Mouse (Mus musculus) NIH3T3 (cell line): ENCODE results near the gene Gm17545.
"Not testable (repeated sequence)": the region's sequence is repeated elsewhere in the genome, so short reads cannot be mapped to it uniquely, and the experiment has no call there.

Experiments used
- DNase-seq: peaks from one replicate; pipeline ENCODE4 v3.0.0-alpha.2; 2012; ENCODE audit warnings: low read depth

The Gm17545 gene

DNA sequence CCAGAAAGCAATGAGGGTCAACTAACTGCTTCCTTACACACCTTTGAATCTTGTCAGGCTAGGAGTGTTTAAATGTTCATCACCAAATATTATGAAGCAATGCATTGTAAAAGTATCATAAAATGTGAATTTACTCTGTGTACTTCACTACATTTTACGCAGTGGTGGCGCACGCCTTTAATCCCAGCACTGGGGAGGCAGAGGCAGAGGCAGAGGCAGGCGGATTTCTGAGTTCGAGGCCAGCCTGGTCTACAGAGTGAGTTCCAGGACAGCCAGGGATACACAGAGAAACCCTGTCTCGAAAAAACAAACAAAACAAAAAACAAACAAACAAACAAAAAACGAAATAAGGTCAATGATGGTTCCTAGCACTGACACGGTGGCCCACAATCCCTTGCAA lies at the start of gene Gm17545:
Gm17545 (plus strand) TSS at position 301 of the 400 bp plus-strand sequence.
- DNase-seq = not testable (repeated sequence)

DNA sequence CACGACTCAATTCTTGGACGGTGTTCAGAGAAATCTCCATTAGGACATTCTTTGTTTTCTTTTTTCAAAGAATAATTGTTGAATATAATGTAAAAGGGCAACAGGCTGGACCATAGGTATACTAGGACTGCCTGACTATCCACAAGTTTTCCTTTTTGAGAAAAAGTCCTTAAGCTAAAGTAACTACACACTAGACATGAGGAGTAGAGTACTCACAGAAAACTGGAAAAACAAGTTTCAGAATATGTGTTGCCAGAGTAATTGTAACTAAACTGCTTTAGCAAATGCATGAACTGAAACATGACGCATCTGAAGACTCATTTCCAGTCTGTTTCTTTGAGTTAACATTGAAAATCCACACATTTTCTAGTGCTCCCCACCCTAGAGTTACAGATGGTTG lies 48.7 kb upstream of the Gm17545 start:
- DNase-seq = no peak

DNA sequence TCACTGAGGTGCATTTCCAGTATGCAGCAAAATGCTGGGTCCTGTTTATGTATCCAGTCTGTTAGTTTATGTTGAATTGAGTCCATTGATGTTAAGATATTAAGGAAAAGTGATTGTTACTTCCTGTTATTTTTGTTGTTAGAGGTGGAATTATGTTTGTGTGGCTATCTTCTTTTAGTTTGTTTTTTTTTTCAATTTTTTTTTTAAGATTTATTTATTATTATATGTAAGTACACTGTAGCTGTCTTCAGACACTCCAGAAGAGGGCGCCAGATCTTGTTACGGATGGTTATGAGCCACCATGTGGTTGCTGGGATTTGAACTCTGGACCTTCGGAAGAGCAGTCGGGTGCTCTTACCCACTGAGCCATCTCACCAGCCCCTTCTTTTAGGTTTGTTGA lies 46.5 kb upstream of the Gm17545 start:
- DNase-seq = not testable (repeated sequence)

DNA sequence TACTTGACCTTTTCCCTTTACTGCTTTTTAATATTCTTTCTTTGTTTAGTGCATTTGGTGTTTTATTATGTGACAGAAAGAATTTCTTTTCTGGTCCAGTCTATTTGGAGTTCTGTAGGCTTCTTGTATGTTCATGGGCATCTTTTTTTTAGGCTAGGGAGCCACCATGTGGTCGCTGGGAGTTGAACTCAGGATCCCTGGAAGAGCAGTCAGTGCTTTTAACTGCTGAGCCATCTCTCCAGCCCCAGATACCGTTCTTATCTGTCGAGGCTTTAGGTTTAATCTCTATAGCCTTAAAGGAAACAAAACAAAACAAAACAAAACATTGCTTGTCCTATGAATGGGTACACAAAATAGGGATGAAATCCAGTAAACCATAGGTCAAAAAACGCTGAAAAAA lies 45.7 kb upstream of the Gm17545 start:
- DNase-seq = peak; percentile 63

DNA sequence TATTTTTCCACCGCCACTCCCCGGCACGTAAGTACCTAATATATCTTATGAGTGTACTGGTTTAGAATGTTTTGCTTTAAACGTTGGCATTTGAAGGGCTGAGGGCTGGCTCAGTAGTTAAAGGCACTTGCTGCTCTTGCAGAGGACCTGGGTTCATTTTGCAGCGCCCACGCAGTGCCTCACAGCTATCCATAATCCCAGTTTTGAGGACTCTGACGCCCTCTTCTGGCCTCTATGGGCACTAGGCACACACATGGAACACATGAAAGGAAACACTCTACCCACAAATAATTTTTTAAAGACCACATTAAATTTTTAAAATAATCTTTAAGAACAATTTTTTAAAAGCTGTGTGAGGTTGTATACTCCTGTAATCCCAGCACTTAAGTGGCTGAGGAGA lies 44.6 kb upstream of the Gm17545 start:
- no peak for DNase-seq

DNA sequence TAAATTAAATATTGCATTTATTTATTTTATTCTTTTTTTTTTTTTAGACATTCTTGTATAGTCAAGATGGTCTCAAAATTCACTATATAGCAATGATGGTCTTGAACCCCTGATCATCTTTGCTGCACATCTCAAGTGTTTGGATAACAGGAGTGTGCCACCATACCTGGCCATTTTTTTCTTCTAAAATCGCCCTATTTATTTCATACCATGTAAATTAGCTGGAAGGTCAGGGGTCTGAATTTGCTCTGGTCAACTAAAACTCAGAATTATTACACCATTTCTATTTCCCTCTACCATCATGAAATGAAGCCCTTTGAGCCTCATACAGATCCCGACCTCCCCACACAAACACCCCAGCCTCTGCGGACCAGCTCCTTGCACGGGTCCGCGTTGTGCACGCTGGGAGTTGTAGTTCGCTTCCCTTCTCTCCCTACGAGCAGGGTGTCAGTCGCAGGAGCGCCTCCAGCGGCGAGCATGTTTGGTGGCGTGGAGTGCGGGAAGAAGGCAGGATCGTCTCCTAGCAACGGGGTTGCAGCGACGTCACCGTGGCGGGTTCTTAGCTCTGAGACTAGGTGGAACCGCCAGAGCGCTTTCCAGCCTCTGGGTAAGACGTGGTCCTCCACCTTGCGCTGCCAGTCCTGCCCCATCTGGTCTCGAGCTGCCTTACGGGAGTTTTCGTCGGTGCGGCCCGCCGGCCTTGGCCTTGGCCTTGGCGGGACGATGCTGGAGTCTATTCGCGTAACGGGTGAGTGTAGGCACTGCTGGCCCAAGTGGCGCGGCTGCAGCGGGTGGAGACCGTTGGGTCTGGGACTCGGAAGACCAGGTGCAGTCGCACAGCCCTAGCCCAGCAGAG lies 42.9 kb upstream of the Gm17545 start, which contains the start of gene 9530077C05Rik:
9530077C05Rik (plus strand) TSS at position 512 of the 856 bp plus-strand sequence.
- DNase-seq = peak; percentile 96

DNA sequence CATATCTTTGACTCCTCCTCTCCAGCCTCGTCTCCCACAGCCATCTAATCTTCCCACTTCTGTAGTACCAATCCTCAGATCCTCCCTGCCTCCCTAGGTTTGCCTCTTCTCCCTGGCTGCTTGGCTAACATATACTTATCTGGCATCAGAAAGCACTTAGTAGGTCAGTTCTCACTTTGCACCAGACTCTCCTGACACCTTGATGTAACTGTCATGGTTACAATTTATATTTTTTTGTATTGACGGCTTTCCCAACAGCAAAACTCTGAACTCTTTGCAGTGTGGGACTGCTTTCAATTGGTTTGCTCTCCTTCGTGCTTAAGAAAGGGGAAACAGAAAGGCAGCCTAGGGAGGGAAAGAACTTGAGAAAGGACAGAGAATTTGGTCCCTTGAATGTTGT lies 37.9 kb upstream of the Gm17545 start:
- no peak for DNase-seq

DNA sequence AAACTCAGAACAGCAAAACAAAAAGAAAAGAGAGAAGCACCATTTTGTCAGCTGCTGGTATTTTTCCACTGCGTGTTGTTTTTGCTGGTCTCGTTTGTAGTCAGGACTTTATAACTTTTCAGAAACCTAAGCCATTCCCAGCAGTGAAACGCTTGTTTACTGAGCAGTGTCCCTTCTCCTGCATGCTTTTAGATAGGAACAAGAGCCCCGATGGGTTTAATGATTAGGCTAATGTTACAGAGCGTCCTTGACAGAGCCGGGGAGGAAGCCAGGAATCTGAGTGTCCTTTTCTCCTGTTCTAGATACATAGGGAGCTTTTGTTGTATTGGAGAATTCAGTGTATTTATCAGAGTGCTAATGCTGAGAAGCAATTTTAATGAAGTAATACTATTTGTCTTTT lies 36.5 kb upstream of the Gm17545 start:
- no peak for DNase-seq

DNA sequence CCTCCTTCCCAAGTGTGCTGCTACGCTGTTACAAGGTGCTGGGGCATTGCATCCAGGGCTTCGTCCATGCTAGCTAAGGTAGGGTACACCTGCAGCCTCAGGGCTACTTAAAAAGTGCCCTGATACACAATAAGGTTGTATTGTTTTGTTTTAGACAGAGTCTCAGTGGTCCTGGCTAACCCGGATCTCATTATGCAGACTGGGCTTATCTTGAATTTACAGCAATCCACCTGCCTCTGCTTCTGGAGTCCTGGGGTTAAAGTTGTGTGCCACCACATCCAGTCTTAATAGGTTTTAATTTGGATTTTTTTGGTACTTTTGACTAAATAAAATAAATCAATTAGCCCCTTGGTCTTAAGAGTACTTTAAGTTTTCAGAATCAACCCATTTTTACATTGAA lies 34.2 kb upstream of the Gm17545 start:
- DNase-seq = no peak

DNA sequence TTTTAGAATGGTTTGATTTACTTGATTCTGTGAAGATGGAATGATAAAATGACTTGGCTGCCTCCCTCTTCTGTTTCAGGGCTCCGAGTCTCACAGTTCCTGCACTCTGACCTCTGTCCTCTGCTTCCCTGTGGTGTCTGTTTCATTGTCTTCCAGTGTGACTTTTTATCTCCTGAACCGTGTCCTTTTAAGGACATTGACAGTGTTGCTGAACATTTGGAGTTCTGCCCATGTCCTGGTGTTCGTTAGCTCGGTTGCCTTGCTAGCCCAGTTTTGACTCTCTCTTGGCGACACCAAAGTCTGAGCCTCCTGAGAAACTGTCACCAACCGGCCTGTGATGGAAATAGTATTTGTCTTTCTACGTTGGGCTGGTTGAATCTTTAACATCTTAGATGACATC lies 33.6 kb upstream of the Gm17545 start:
- DNase-seq = no peak

DNA sequence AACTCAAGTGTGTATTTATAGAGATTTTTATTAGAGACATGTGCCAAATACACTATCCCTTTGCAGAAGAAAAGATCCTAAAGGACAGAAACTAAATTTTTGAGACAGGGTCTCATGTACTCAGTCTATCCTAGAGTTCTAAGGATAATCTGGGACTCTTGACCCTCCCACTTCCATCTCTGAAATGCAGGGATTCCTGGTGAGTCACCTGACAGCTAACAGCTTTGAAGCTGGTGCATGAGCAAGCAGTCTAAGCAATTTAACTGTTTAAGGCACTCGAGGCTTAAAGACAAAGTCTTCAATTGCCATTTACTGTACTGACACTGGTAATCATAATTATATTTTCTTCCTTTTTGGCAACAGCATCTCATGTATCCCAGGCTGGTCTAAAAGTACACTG lies 31.5 kb upstream of the Gm17545 start:
- peak; percentile 35 for DNase-seq

DNA sequence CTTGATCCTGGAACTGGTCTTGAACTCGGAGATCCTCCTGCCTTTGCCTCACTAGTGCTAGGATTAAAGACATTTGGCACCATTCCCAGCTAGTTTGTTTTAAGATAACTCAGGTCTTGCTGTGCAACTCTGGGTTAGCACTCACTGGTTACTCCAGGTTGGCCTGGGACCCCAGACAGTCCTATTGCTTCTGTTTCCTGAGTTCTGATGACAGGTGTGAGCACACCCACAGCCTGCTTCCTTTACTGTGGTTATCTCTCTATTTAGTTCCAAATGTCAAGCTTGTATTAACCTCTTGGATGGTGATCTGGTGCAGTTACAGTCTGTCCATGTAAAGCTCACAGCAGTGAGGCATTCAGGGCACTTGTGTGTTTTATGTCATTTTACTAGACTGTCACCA lies 30.6 kb upstream of the Gm17545 start:
- DNase-seq = no peak

DNA sequence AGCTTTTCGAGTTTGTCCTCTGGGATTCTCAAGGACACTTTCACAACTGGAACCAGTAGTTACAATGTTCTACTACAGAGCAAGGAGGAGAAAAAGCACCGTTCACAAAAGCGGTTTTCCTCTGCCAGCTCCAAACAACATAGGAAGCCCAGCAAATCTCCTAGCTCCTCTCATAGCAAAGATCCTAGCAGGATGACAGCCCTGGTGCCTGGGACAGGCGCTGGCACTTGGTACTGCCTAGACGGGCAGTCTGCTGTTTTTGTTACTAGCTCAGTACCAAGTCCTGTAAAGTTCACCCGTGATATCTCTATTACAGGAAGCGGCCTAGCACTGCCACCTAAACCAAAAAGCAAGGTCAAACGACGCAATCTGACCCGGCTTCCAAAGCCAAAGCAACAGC lies 29.9 kb upstream of the Gm17545 start:
- DNase-seq = no peak

DNA sequence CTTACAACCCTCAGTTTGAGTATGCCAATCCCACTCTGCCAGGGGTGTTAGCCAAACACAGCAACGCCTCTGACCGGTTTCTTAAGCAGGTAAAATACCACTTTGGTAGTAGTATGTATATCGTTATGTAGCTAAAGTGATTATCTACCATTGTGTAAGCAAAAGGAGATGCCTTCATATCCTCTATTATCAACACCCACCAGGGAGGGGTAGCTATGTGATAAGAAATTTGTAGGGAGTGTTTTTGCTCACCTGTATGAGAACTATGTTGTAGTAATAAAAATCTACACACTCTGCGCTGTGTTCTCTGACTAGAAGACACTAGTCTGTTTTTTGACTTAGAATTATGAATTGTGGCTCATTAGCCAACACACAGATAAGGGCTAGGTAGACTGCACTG lies 29.4 kb upstream of the Gm17545 start:
- no peak for DNase-seq

DNA sequence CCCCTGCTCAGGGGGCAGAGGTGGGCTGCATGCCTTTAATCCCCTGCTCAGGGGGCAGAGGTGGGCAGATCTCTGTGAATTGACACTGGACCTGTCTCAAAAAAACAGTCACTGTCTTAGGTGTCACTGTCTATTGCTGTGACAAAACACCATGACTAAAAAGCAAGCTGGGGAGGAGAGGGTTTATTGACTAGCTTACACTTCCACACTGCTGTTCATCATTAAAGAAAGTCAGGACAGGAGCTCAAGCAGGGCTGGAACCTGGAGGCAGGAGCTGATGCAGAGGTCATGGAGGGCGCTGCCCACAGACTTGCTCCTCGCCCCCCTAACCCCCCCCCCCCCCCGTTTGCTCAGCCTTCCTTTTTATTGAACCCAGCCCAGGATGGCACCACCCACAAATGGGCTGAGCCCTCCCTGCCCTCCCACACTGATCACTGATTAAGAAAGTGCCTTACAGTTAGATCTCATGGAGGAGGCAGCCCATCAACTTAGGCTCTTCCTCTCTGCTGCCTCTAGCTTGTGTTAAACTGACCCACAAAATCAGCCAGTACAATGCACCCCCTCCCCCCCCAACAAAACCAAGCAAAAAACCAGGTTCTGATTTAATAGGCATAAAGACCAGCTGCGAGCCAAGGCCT lies 25.9 kb upstream of the Gm17545 start:
- no peak for DNase-seq

DNA sequence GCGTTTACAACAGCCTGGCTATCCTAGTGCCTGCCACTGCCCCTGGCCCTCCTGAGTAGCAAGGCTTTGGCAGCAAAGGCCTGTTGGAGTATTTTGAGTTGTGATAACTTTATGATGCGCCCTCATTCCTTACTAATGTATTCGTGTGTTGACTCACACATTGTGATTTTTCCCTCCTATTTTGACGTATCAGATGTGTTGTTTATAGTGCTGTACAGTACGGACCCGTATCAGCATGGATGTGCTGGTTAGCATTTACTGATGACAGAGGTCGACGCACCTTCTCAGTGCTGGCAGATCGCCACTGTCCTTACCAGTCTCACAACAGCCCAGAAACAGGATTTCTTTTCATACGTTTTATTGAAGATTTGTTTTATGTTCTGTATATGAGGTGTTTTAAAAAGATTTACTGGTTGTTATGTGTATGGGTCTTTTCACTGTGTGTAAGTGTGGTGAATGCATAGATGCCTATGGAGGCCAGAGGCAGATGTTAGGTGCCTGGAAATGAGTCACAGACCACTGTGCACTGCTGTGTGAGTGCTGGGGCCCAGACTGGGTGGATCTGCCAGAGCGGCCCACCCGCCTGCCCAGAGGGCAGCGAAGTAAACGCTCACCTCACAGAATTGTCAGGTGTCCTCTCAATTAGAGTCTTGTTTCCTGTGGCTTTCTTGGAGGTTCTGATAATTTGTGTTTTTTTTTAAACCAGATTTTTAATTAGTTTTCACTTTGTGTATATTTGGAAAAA lies 25.3 kb upstream of the Gm17545 start:
- no peak for DNase-seq

DNA sequence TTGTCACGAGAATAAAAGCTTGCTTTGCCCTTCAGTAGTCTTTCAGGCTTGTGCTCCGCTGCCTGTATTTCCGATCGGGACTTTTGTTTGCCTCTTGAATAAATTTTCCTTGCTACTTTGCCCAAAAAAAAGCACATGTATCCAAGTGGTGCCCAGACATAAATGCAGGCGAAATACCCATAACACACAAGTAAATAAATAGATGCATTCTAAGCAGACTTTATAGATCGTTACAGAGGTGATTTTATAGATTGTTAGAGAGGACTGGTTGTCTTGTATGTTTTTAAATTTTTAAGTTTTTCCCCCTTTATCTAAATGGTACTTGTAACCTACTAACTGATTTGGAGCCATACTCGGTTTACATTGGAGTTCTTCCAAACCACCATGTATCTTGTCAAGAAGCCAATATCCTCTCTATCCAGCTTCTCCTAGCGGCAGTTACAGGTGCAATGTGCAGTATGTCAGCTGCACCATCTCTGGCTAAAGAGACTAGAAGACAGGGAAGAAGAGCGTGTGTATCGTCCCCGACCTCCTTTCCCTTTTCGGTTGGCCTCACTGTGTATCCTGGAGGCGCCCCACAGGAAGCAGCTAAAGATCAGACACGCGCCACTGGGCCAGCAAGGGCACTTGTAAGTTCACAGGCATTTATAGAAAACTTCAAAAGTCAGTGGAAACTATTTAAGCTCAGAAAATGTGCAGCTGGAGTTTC lies 24.4 kb upstream of the Gm17545 start:
- peak; percentile 29 for DNase-seq

DNA sequence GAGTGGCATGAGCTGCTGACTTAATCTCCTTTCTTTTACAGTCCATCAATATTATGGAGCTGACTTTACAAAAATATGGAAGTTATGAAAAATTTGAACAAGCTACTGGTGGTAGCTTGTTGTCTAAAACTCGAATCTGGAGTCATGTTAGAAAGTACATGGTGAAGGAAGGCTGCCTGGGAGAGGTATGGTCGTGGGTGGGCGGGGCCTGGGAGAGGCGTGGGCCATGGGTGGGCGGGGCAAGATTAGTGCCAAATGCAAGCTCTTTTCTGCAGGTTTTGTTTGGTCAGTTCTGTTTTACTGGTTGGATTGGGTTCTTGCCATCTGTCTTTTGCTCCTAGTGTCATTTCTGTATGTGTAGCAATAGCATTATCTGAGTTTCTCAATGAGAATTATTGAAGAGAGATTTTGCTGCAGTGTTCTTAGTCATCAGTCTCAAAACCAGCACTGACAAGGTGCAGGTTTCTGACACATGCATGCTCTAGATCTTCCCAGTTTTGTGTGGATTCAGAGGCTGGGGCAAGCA lies 23.7 kb upstream of the Gm17545 start:
- peak; percentile 13 for DNase-seq

DNA sequence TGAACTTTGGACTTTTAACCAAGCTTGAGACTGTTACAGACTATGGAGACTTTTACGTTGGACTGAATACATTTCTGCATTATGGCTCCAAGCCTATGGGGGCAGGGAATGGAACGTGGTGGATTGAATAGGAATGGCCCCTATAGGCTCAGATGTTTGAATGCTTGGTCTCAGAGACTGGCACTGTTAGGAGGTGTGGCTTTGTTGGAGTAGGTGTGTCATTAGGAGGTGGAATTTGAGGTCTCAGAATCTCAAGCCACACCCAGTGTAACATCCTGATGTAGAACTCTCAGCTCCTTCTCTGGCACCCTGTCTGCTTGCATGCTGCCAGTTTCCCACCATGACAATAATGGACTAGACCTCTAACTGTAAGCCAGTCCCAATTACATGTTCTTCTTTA lies 20.9 kb upstream of the Gm17545 start:
- no peak for DNase-seq

DNA sequence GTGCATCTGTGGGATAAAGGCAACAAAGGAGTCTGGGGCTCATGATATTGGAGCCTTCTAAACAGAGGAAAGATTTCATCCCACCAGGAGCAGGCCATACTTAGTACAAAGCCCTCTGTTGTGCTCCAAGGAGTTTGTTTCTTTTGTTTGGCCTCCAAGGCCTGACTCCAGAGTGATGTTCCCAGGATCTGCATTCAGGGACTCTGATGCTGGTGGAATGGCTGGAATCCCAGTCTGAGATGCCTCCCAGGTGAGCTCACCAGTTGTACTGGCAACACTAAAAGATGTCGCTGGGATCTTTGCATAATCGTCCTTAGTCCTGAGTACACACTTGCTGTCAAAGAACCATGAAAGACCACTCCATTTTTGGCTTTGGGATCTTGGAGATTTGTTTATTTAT lies 20.0 kb upstream of the Gm17545 start:
- no peak for DNase-seq

DNA sequence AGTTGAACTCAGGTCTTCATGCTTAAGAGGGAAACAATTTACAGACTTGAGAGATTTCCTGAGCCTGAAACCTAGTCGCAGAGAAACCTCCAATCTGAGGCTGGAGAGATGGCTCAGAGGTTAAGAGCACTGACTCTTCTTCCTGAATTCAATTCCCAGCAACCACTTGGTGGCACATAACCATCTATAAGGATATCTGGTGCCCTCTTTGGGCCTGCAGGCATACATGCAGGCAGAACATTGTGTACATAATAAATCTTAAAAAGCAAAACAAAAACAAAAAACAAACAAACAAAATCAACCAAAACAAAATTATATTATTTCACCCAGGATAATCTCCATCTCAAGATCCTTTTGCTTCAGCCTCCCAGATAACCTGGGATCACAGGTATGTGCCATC lies 15.3 kb upstream of the Gm17545 start:
- DNase-seq = no peak

DNA sequence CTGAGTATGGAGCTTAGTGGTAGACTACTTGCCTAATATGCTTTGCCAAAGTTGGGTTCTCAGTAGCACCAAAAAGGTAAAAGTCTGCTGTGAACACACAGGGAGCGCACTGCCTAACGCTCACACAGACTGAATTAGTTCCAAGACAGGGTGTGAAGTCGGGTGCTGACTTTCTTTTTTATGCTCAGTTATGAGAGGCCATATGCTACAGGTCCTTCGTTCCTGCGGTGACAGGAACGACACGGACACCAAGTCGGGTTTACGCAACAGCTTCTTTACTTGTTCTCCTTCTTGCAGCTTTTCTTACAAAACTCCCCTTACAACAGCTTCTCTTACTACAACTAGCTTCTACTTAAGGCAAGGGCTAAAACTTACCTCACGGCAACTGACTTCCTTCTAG lies 10.9 kb upstream of the Gm17545 start:
- DNase-seq = no peak
